Comparison of ENCODE assay signal across 9 mouse cellular contexts in genomic region chr12:83686575-83687350, GRCm38 (mm10). TPM values are rescaled to one million over a fixed set of nuclear protein-coding genes. Genes with fewer than 3 reads are reported as not detected.
DNase-seq lines count a peak whose midpoint lies in the region; ATAC-seq and TF ChIP-seq lines count a peak whose summit lies in the region.
"Had no signal": no experiment of that assay in that cellular context is flagged by ENCODE, and none has a peak within 500 bp of the region (broad histone marks: within the 10 kb centered on the region; RNA-seq: fewer than 3 reads in every experiment).

No protein-coding gene starts in this region.

- H3K4me3 ChIP-seq in hindbrain, embryonic 12.5 days, result no peak overlapping the region
- no peak overlapping the region for H3K4me3 ChIP-seq in hindbrain, embryonic 14.5 days (replicated peaks; ENCODE audit: low read length)
- no peak overlapping the region for H3K4me3 ChIP-seq in ES-Bruce4 (ENCODE audit: low read depth, low read length)
- H3K4me3 ChIP-seq in forebrain, postnatal 0 days (ENCODE audit: low read depth, low read length), result no peak overlapping the region
- H3K4me3 ChIP-seq in limb, embryonic 10.5 days, result no peak overlapping the region

- H3K9ac ChIP-seq in hindbrain, embryonic 12.5 days, result no peak overlapping the region
- H3K9ac ChIP-seq in hindbrain, embryonic 14.5 days, result no peak overlapping the region
- peak overlapping the region; percentile 75 for H3K9ac ChIP-seq in ES-Bruce4 (ENCODE audit: low read depth, poor library complexity, severe bottlenecking)
- no peak overlapping the region for H3K9ac ChIP-seq in forebrain, postnatal 0 days

- no peak for DNase-seq in hindbrain, embryonic 14.5 days (ENCODE audit: low spot score)
- no peak for DNase-seq in forebrain, postnatal 0 days
- DNase-seq in limb, embryonic 10.5 days (ENCODE audit: low spot score), result peak; percentile 22
- no peak for DNase-seq in ovary, postnatal 36 days (ENCODE audit: low spot score)
- no peak for DNase-seq in embryo, embryonic 10 days (ENCODE audit: low spot score)
- no peak for DNase-seq in embryo, embryonic 10.5 days (ENCODE audit: low spot score)
- DNase-seq: lung, adult 2 months had no signal

- WGBS in hindbrain, embryonic 12.5 days, result 92% methylated on average over 9 of the region's 9 CpGs
- 91% methylated on average over 9 of the region's 9 CpGs for WGBS in hindbrain, embryonic 14.5 days
- WGBS in forebrain, postnatal 0 days, result 93% methylated on average over 9 of the region's 9 CpGs
- 94% methylated on average over 9 of the region's 9 CpGs for WGBS in limb, embryonic 10.5 days

- no peak for TF ChIP-seq CTCF in ES-Bruce4 (IDR thresholded peaks at IDR 0.05; ENCODE audit: low read depth, low read length)
- TF ChIP-seq CTCF in forebrain, postnatal 0 days (IDR thresholded peaks at IDR 0.05; ENCODE audit: low read depth), result no peak

- no peaks in the 10 kb centered on the region for H3K9me3 ChIP-seq in hindbrain, embryonic 12.5 days (replicated peaks)
- H3K9me3 ChIP-seq in hindbrain, embryonic 14.5 days (ENCODE audit: control insufficient read depth, low read length), result no peaks in the 10 kb centered on the region
- H3K9me3 ChIP-seq in ES-Bruce4 (replicated peaks; ENCODE audit: control insufficient read depth, insufficient read depth, low read length, poor library complexity, severe bottlenecking), result no peaks in the 10 kb centered on the region
- no peaks in the 10 kb centered on the region for H3K9me3 ChIP-seq in forebrain, postnatal 0 days (ENCODE audit: low read length)
- H3K9me3 ChIP-seq in limb, embryonic 10.5 days (replicated peaks), result no peaks in the 10 kb centered on the region

- H3K36me3 ChIP-seq in hindbrain, embryonic 12.5 days, result peaks cover 10% of the 10 kb centered on the region
- peaks cover 21% of the 10 kb centered on the region for H3K36me3 ChIP-seq in hindbrain, embryonic 14.5 days (replicated peaks; ENCODE audit: control insufficient read depth, insufficient read depth)
- peaks cover 11% of the 10 kb centered on the region for H3K36me3 ChIP-seq in ES-Bruce4 (ENCODE audit: control insufficient read depth, insufficient read depth, low read length, poor library complexity, severe bottlenecking)
- peaks cover 12% of the 10 kb centered on the region; the same call in 1 of the 2 replicates for H3K36me3 ChIP-seq in forebrain, postnatal 0 days (ENCODE audit: insufficient read depth)
- H3K36me3 ChIP-seq in limb, embryonic 10.5 days, result peaks cover 29% of the 10 kb centered on the region

- no peak overlapping the region for H3K4me2 ChIP-seq in hindbrain, embryonic 12.5 days (replicated peaks)
- no peak overlapping the region for H3K4me2 ChIP-seq in hindbrain, embryonic 14.5 days (replicated peaks)
- H3K4me2 ChIP-seq in forebrain, postnatal 0 days (ENCODE audit: low read depth), result no peak overlapping the region

- peaks cover 19% of the 10 kb centered on the region for H3K4me1 ChIP-seq in hindbrain, embryonic 12.5 days
- H3K4me1 ChIP-seq in hindbrain, embryonic 14.5 days (replicated peaks; ENCODE audit: control insufficient read depth, insufficient read depth, low read length), result peaks cover 21% of the 10 kb centered on the region
- H3K4me1 ChIP-seq in ES-Bruce4 (ENCODE audit: control insufficient read depth, insufficient read depth, low read length), result no peaks in the 10 kb centered on the region
- peaks cover 7% of the 10 kb centered on the region for H3K4me1 ChIP-seq in forebrain, postnatal 0 days (ENCODE audit: insufficient read depth)
- peaks cover 10% of the 10 kb centered on the region for H3K4me1 ChIP-seq in limb, embryonic 10.5 days

- TF ChIP-seq POLR2A in ES-Bruce4 (IDR thresholded peaks at IDR 0.05; ENCODE audit: insufficient read depth, low read length), result no peak

- TF ChIP-seq EP300 in ES-Bruce4 (IDR thresholded peaks at IDR 0.05; ENCODE audit: insufficient read depth, low read depth, low read length), result no peak

- ATAC-seq in hindbrain, embryonic 12.5 days (ENCODE audit: low FRiP score), result no peak
- no peak for ATAC-seq in hindbrain, embryonic 14.5 days (ENCODE audit: low FRiP score)
- ATAC-seq in forebrain, postnatal 0 days, result no peak

- peak overlapping the region; percentile 95; the same call in 1 of the 2 replicates for H3K27ac ChIP-seq in hindbrain, embryonic 12.5 days
- H3K27ac ChIP-seq in hindbrain, embryonic 14.5 days, result no peak overlapping the region; the same call in 1 of the 2 replicates
- H3K27ac ChIP-seq in ES-Bruce4 (ENCODE audit: insufficient read depth, low read length), result peak overlapping the region; percentile 73
- peak overlapping the region; percentile 87; the same call in 1 of the 2 replicates for H3K27ac ChIP-seq in forebrain, postnatal 0 days (ENCODE audit: low read depth, low read length)
- no peak overlapping the region for H3K27ac ChIP-seq in limb, embryonic 10.5 days

- H3K27me3 ChIP-seq in hindbrain, embryonic 12.5 days, result no peaks in the 10 kb centered on the region
- no peaks in the 10 kb centered on the region for H3K27me3 ChIP-seq in hindbrain, embryonic 14.5 days (ENCODE audit: control insufficient read depth, insufficient read depth, low read length)
- no peaks in the 10 kb centered on the region for H3K27me3 ChIP-seq in ES-Bruce4 (ENCODE audit: control insufficient read depth, insufficient read depth, low read length, poor library complexity, severe bottlenecking)
- no peaks in the 10 kb centered on the region for H3K27me3 ChIP-seq in forebrain, postnatal 0 days (ENCODE audit: insufficient read depth, low read length)
- no peaks in the 10 kb centered on the region for H3K27me3 ChIP-seq in limb, embryonic 10.5 days (ENCODE audit: low read depth, poor library complexity, severe bottlenecking)

RNA-seq across cellular contexts. Expression of gene Psen1, which starts 1.2 kb away (rescaled TPM):
- 77.5 and 80.0 TPM in 2 replicates for polyA plus RNA-seq in hindbrain, embryonic 12.5 days (2016; fragmentation: Nextera tagmentation; extraction: Ambion mirVana)
- polyA plus RNA-seq in hindbrain, embryonic 14.5 days (2014; fragmentation: Nextera tagmentation; extraction: Ambion mirVana), result 75.0 and 83.6 TPM in 2 replicates
- 49.5 and 55.4 TPM in 2 replicates for polyA plus RNA-seq in ES-Bruce4 (2011; ENCODE audit: insufficient read depth, insufficient read length, low read depth, missing spikeins)
- 47.7 and 51.7 TPM in 2 replicates for total RNA-seq in forebrain, postnatal 0 days (2014; rRNA removed)
- 47.5 and 58.0 TPM in 2 replicates for polyA plus RNA-seq in forebrain, postnatal 0 days (2015; fragmentation: Nextera tagmentation; extraction: Ambion mirVana)
- polyA plus RNA-seq in limb, embryonic 10.5 days (2016; fragmentation: Nextera tagmentation; extraction: Ambion mirVana), result 59.8 and 60.9 TPM in 2 replicates

RNA-seq across cellular contexts. Expression of gene Rbm25, which starts 55.7 kb away (rescaled TPM):
- polyA plus RNA-seq in hindbrain, embryonic 12.5 days (2016; fragmentation: Nextera tagmentation; extraction: Ambion mirVana), result 286 and 304 TPM in 2 replicates
- polyA plus RNA-seq in hindbrain, embryonic 14.5 days (2014; fragmentation: Nextera tagmentation; extraction: Ambion mirVana), result 171 and 197 TPM in 2 replicates
- 370 and 372 TPM in 2 replicates for polyA plus RNA-seq in ES-Bruce4 (2011; ENCODE audit: insufficient read depth, insufficient read length, low read depth, missing spikeins)
- total RNA-seq in forebrain, postnatal 0 days (2014; rRNA removed), result 93.3 and 116 TPM in 2 replicates
- 158 and 227 TPM in 2 replicates for polyA plus RNA-seq in forebrain, postnatal 0 days (2015; fragmentation: Nextera tagmentation; extraction: Ambion mirVana)
- 282 and 308 TPM in 2 replicates for polyA plus RNA-seq in limb, embryonic 10.5 days (2016; fragmentation: Nextera tagmentation; extraction: Ambion mirVana)

Comparison
In these comparisons a context has a peak if more than half of its experiments do, and no peak if none do; other contexts are left out.
1. H3K27ac ChIP-seq: peak in hindbrain, embryonic 12.5 days (single experiment), ES-Bruce4 (single experiment) and forebrain, postnatal 0 days (single experiment); none in hindbrain, embryonic 14.5 days (single experiment) and limb, embryonic 10.5 days (single experiment).